Mouse (Mus musculus) C2C12 (cell line): ENCODE measurements around the gene B4galt3. TPM values are rescaled to one million over a fixed set of nuclear protein-coding genes. Genes with fewer than 3 reads are reported as not detected.

ENCODE experiments used
- H3K27me3 ChIP-seq: one replicate; pipeline ENCODE4 v1.6.1; 2011; ENCODE audit not compliant: control insufficient read depth, insufficient read depth, insufficient read length
- H3K36me3 ChIP-seq: one replicate; pipeline ENCODE4 v1.6.1; 2011; ENCODE audit not compliant: control insufficient read depth, insufficient read depth
- H3K4me3 ChIP-seq: one replicate; pipeline ENCODE4 v1.5.1; 2011; ENCODE audit warnings: mild to moderate bottlenecking, control low read depth; ENCODE audit not compliant: poor library complexity, insufficient read depth, severe bottlenecking
- H3K79me2 ChIP-seq: one replicate; pipeline ENCODE4 v1.6.1; 2011; ENCODE audit not compliant: control insufficient read depth, insufficient read depth
- H3K79me3 ChIP-seq: one replicate; pipeline ENCODE4 v1.6.1; 2011; ENCODE audit warnings: low read depth, control low read depth
- H3ac ChIP-seq: one replicate; pipeline ENCODE3; 2011; ENCODE audit warnings: low read depth; ENCODE audit not compliant: control insufficient read depth, insufficient read length
- CEBPB ChIP-seq: IDR thresholded peaks from one replicate; pipeline ENCODE4 v1.6.1; 2011; ENCODE audit warnings: low read depth, mild to moderate bottlenecking, control low read depth, moderate library complexity
- CTCF ChIP-seq: IDR thresholded peaks from one replicate; pipeline ENCODE4 v1.5.1; 2011; ENCODE audit not compliant: control insufficient read depth, insufficient read depth, insufficient read length
- FOSL1 ChIP-seq: IDR thresholded peaks from one replicate; pipeline ENCODE4 v1.8.0; 2011; ENCODE audit warnings: mild to moderate bottlenecking, low read length; ENCODE audit not compliant: poor library complexity, insufficient read depth, severe bottlenecking
- MAX ChIP-seq: IDR thresholded peaks from one replicate; pipeline ENCODE4 v1.6.1; 2011; ENCODE audit warnings: mild to moderate bottlenecking, control low read depth
- MYOD1 ChIP-seq: IDR thresholded peaks from one replicate; pipeline ENCODE4 v1.6.1; 2011; ENCODE audit warnings: low read depth; ENCODE audit not compliant: control insufficient read depth, insufficient read length
- MYOG ChIP-seq: IDR thresholded peaks from one replicate; pipeline ENCODE4 v1.6.1; 2011; ENCODE audit not compliant: control insufficient read depth, insufficient read length; ENCODE audit errors: extremely low read depth
- USF1 ChIP-seq: IDR thresholded peaks from one replicate; pipeline ENCODE4 v1.6.1; 2011; ENCODE audit warnings: low read depth, mild to moderate bottlenecking, control low read depth, moderate library complexity
- polyA plus RNA-seq: library from polyadenylated mRNA; unstranded; fragments of >200 nt; fragmentation: generic; extraction: Trizol; gene quantifications from one replicate; pipeline ENCODE4 v1.2.1, GENCODE M21; 2012; ENCODE audit warnings: missing spikeins

The B4galt3 gene
- polyA plus RNA-seq, 1 experiment = 17.4 TPM

DNA sequence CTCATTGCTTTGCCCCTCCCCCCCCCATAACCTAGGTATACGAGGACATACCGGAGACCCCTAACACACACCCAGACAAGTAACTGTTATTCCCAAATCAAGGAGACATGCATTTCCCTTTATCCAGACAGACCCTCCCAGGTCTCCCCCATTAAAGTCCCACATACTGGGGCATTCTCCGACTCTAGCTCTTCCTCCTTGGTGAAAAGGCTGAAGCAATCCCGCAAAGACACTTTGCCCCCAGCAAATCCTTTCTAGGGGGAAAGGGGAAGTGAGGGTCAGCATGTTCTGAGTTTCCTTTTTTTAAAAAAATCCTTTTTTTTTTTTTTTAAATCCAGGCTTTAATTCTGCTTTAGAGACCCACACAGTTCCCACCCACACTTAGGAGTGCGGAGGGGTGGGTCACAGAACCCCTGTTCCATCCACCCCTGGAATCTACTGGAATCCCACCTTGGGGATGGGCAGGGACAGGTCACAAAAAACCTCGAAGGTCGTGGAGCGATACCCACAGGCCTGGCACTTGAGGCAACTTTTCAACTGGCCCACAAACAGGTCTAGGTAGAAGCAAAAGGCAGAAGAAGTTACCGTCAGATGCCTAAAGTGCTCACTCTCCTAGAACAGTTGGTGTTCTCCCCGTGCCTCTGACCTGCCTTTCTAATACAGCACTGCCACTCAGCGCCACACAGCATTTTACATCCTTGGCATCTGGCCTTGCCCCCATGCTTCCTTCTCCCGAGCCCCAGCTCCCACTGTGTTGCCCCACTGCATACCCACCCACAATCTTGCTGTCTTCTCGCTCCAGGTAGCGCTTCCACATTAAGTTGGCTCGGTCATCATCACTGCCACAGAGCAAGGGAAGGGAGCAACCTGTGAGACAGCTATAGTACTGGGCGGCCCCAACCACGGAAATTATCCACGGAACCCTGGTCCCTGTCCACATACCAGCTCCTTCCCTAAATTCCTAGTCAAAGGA is 13.3 kb downstream of the B4galt3 start:
- Histone ChIP-seq H3K4me3 (no peak overlapping the region), H3K27me3 (no peaks in the 10 kb centered on the region), H3K79me3 (peaks cover 7% of the 10 kb centered on the region), H3K79me2 (peaks cover 17% of the 10 kb centered on the region), H3ac (no peak overlapping the region), H3K36me3 (peaks cover 30% of the 10 kb centered on the region)
- TF ChIP-seq MAX (no peak), FOSL1 (no peak), MYOD1 (no peak), MYOG (no peak)

DNA sequence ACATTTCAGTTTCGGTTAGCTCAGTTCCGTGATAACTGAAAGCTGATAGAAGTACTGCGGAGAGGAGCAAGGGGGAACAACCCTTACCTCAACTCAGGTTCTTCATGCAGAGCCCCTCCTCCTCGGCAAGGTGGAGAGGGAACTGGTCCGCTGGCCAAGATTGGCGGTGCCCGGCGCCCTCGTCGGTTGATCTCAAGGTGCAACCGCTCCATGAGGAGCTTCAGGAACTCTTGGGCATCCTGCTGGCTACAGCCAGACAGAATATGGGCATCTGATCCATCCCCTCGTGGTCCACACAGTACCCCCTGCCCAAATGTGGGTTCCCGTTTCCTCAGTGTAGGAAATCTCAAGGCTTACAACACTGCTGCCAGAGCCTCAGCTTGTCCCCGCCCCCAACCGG is 14.4 kb downstream of the B4galt3 start:
- Histone ChIP-seq H3K27me3 (no peaks in the 10 kb centered on the region), H3K79me2 (peaks cover 17% of the 10 kb centered on the region), H3K79me3 (peaks cover 7% of the 10 kb centered on the region), H3ac (no peak overlapping the region), H3K36me3 (peaks cover 39% of the 10 kb centered on the region), H3K4me3 (no peak overlapping the region)
- TF ChIP-seq MYOG (no peak), FOSL1 (no peak), CEBPB (no peak), USF1 (no peak), MYOD1 (no peak), CTCF (no peak), MAX (no peak)

DNA sequence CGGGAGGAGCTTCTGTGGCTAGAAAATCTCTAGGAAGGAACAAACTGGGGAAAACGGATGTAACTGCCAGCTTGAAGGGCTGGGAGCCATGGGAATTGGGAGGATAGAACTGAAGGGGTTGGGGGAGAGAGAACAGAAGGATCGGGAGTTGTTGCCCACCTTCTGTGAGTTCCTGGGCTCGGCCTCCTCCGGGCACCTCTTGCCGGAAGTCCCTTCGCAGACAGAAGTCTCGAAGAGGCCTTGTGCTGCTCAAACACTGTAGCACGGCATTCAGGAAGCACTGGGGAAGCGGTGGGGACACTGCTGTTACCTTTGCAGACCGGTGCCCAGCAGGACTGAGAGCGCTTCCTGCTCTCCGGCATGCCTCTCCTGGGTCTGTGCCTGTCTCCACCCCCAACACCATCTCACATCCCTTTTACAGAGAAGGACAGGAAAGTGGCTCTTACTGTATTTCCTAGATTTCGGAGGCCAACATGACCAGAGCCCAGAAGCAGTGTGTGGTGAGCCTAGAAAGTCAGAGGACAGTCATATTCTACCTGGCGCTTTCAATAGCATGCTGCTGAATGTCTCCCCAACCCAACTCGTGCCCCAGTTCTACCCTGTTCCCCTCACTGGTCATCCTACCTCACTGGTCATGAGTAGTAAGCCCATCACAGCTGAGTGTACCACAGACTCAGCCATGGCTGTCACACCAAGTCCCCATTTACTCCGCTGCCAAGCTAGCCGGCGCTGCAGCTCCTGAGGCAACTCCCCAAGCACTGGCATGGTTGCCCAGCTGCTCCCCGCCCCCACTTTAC is 15.2 kb downstream of the B4galt3 start:
- Histone ChIP-seq H3K27me3 (no peaks in the 10 kb centered on the region), H3K79me3 (peaks cover 7% of the 10 kb centered on the region), H3K4me3 (no peak overlapping the region), H3K36me3 (peaks cover 41% of the 10 kb centered on the region), H3K79me2 (peaks cover 22% of the 10 kb centered on the region), H3ac (no peak overlapping the region)
- TF ChIP-seq MYOG (no peak), MAX (no peak), USF1 (no peak), MYOD1 (no peak), FOSL1 (no peak), CTCF (no peak), CEBPB (no peak)

DNA sequence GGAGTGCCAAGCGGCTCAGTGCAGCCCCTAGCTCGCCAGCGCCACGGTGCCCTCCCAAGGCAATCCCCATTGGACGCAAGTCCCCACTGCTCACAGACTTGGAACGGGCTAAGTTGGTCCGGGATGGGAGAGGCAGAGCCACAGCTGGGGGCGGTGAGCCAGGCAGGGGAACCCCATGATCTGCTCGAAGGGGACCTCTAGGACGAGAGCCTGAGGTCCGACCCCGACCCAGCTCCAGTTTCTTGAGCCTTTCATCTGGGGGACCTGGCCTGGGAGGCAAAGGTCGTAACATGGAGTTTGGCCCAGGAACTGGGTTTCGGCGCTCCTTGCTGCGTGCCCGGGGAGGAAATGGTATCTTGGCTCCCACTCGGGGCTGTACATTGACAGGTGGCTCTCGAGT is 16.4 kb downstream of the B4galt3 start:
- Histone ChIP-seq H3K36me3 (peaks cover 41% of the 10 kb centered on the region), H3K4me3 (no peak overlapping the region), H3K27me3 (no peaks in the 10 kb centered on the region), H3K79me2 (peaks cover 31% of the 10 kb centered on the region), H3ac (no peak overlapping the region), H3K79me3 (peaks cover 9% of the 10 kb centered on the region)
- TF ChIP-seq CEBPB (no peak), MAX (no peak), USF1 (no peak), MYOD1 (no peak), CTCF (no peak), MYOG (no peak), FOSL1 (no peak)

DNA sequence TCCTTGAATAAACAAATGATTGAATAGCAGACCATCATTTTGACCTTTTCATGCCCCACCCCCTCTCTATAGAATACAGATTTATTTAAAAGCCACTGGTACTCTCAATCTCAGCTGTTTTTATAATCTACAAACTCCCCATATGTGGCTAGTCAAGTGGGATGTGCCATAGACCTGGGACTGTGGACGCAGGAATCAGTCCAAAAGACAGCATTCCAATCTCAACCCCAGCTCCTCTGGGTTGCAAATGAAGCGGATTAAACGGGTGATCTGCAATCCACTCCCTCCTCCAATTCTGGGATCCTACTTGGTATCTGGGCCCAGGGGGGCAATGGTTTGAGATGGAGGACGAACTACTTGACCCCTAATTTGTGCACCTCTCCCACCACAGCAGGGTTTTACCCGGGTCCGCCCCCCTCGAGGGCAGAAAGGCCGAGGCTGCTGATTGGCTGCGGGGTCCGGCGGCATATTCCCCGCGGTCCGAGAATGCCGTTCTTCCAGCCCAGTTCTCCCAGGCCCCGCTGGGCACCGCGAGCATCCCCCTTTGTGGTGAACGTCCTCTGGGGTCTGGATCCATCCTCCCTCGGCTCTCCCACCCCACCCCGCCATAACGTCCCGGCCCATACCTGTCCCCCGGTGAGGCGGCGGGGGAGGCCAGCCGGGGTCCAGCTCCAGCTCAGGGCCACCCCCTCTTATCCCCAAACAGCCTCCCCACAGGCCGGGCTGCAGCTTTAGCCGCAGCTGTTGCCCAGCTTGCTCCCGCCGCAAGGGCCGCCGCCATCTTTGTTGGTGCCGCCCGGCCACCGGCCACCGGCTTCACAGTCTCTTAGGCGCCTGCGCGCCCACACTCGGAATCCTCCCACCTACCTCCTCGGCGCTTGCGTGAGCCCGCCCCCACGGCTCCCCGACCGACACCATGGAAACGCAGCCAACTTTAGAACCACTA is 17.3 kb downstream of the B4galt3 start, which contains the start of gene Usp21:
Gene Usp21, minus strand, starts transcription at position 856 of the 946 bp plus-strand sequence.
- TF ChIP-seq USF1 = no peak
- TF ChIP-seq FOSL1 = no peak
- TF ChIP-seq MYOD1 = no peak
- TF ChIP-seq CTCF = no peak
- no peak for TF ChIP-seq MYOG
- no peak for TF ChIP-seq MAX
- H3K36me3 ChIP-seq = peaks cover 41% of the 10 kb centered on the region
- H3K79me3 ChIP-seq = peaks cover 13% of the 10 kb centered on the region
- H3K79me2 ChIP-seq = peaks cover 40% of the 10 kb centered on the region
- H3K4me3 ChIP-seq = peak within 1 kb of the TSS; percentile 73
- H3K27me3 ChIP-seq = no peaks in the 10 kb centered on the region
- H3ac ChIP-seq = peak within 1 kb of the TSS; percentile 82
